Mouse (Mus musculus) liver (tissue): ENCODE data around the gene Dclk1.

ENCODE experiments used
- DNase-seq: peaks from one replicate; pipeline ENCODE4 v3.0.0-alpha.2; 2020; ENCODE audit warnings: mixed read lengths

The Dclk1 gene

GRCm38 (mm10) chr3:55543929-55544684, 301.9 kb downstream of the Dclk1 start:
- peak; percentile 49 for DNase-seq

- no peak for DNase-seq
These were observed 303.1 kb downstream of the Dclk1 start for GRCm38 (mm10) chr3:55545296-55545695.

- DNase-seq = no peak
These were observed 303.8 kb downstream of the Dclk1 start for GRCm38 (mm10) chr3:55545916-55546315.

- DNase-seq = no peak
These were observed 304.9 kb downstream of the Dclk1 start for GRCm38 (mm10) chr3:55547106-55547505.

- no peak for DNase-seq
These were observed 307.2 kb downstream of the Dclk1 start for GRCm38 (mm10) chr3:55549376-55549775.

GRCm38 (mm10) chr3:55550962-55551361, 308.8 kb downstream of the Dclk1 start:
- DNase-seq = no peak

- no peak for DNase-seq
These were observed 309.7 kb downstream of the Dclk1 start for GRCm38 (mm10) chr3:55551912-55552311.

- DNase-seq = no peak
These were observed 310.9 kb downstream of the Dclk1 start for GRCm38 (mm10) chr3:55553031-55553430.

GRCm38 (mm10) chr3:55555848-55556247, 313.7 kb downstream of the Dclk1 start:
- no peak for DNase-seq

GRCm38 (mm10) chr3:55558570-55558969, 316.4 kb downstream of the Dclk1 start:
- DNase-seq = no peak

GRCm38 (mm10) chr3:55567476-55567875, 325.3 kb downstream of the Dclk1 start:
- DNase-seq = no peak

GRCm38 (mm10) chr3:55569539-55569938, 327.4 kb downstream of the Dclk1 start:
- DNase-seq = no peak

- DNase-seq = no peak
These were observed 328.9 kb downstream of the Dclk1 start for GRCm38 (mm10) chr3:55571034-55571433.

GRCm38 (mm10) chr3:55571552-55572296, 329.6 kb downstream of the Dclk1 start:
- DNase-seq = no peak

- DNase-seq = no peak
These were observed 330.1 kb downstream of the Dclk1 start for GRCm38 (mm10) chr3:55572297-55572681.

- peak; percentile 14 for DNase-seq
These were observed 331.8 kb downstream of the Dclk1 start for GRCm38 (mm10) chr3:55574003-55574402.

GRCm38 (mm10) chr3:55587434-55587971, 345.3 kb downstream of the Dclk1 start:
- DNase-seq = no peak

GRCm38 (mm10) chr3:55587972-55588946, 346.1 kb downstream of the Dclk1 start:
- DNase-seq = no peak
